Mouse (Mus musculus) neural tube, embryonic 12.5 days (tissue): ENCODE measurements at regions not wholly inside any gene's neighbourhood (a gene's known extent, or its start where the extent isn't known, plus 50 kb on each side); places are given as distances from the start of the nearest gene placed in this dataset.
A peak's percentile ranks its signal among the peaks of the same experiment; 100 is the strongest.

ENCODE experiments used
- ATAC-seq: fragments of 200-750 bp; cut with Nextera tagmentation; 2 replicates; pipeline ENCODE4 v1.8.0; 2017; ENCODE audit warnings: low read depth, mild to moderate bottlenecking, moderate TSS enrichment, moderate library complexity; ENCODE audit not compliant: low FRiP score
- H3K27ac ChIP-seq: fragments of 300-500 bp; sonication (generic); 2 replicates; pipeline ENCODE4 v1.5.1; 2016
- H3K27me3 ChIP-seq: fragments of 300-500 bp; sonication (generic); replicated peaks from 2 replicates; pipeline ENCODE4 v1.6.1; 2016; ENCODE audit warnings: mild to moderate bottlenecking
- H3K36me3 ChIP-seq: fragments of 300-500 bp; sonication (generic); 2 replicates; pipeline ENCODE4 v1.6.1; 2016; ENCODE audit warnings: mild to moderate bottlenecking
- H3K4me1 ChIP-seq: fragments of 300-500 bp; sonication (generic); 2 replicates; pipeline ENCODE4 v1.6.1; 2016
- H3K4me2 ChIP-seq: fragments of 300-500 bp; sonication (generic); replicated peaks from 2 replicates; pipeline ENCODE4 v1.6.1; 2016; ENCODE audit warnings: mild to moderate bottlenecking
- H3K4me3 ChIP-seq: fragments of 300-500 bp; sonication (generic); 2 replicates; pipeline ENCODE4 v1.5.1; 2016
- H3K9ac ChIP-seq: fragments of 300-500 bp; sonication (generic); 2 replicates; pipeline ENCODE4 v1.6.1; 2016; ENCODE audit warnings: mild to moderate bottlenecking
- H3K9me3 ChIP-seq: fragments of 300-500 bp; sonication (generic); 2 replicates; pipeline ENCODE4 v1.6.1; 2016; ENCODE audit warnings: mild to moderate bottlenecking
- WGBS: fragments of 180-500 bp; shearing (Covaris S2); methylation state at CpG from one replicate; pipeline ENCODE4 v1.1.7; 2016; 5-methylcytosine and 5-hydroxymethylcytosine counted together

- Histone ChIP-seq H3K4me1 (peaks cover 26% of the 10 kb centered on the region), H3K4me2 (no peak overlapping the region), H3K36me3 (no peaks in the 10 kb centered on the region), H3K27me3 (no peaks in the 10 kb centered on the region), H3K9me3 (no peaks in the 10 kb centered on the region), H3K9ac (no peak overlapping the region), H3K27ac (no peak overlapping the region), H3K4me3 (no peak overlapping the region)
- no peak for ATAC-seq
- WGBS: 58% methylated on average over 13 of the region's 13 CpGs
Observed at GRCm38 (mm10) chr5:54178966-54179547, 180.8 kb downstream of the Stim2 start.

GRCm38 (mm10) chr5:54180192-54180611 is 181.9 kb downstream of the Stim2 start:
- WGBS: 23% methylated on average over 2 of the region's 2 CpGs
- no peak overlapping the region; the same call in 1 of the 2 replicates for H3K27ac ChIP-seq
- H3K4me2 ChIP-seq: no peak overlapping the region
- no peaks in the 10 kb centered on the region for H3K27me3 ChIP-seq
- H3K9me3 ChIP-seq: no peaks in the 10 kb centered on the region
- peaks cover 26% of the 10 kb centered on the region for H3K4me1 ChIP-seq
- no peaks in the 10 kb centered on the region for H3K36me3 ChIP-seq
- peak; percentile 31; the same call in 1 of the 2 replicates for ATAC-seq
- H3K9ac ChIP-seq: no peak overlapping the region
- H3K4me3 ChIP-seq: no peak overlapping the region

GRCm38 (mm10) chr5:54180640-54181326 is 182.5 kb downstream of the Stim2 start:
- Histone ChIP-seq H3K4me1 (peaks cover 26% of the 10 kb centered on the region), H3K9me3 (no peaks in the 10 kb centered on the region), H3K9ac (no peak overlapping the region), H3K36me3 (no peaks in the 10 kb centered on the region), H3K4me2 (peak overlapping the region; percentile 44), H3K27ac (no peak overlapping the region), H3K4me3 (no peak overlapping the region), H3K27me3 (no peaks in the 10 kb centered on the region)
- 32% methylated on average over 10 of the region's 10 CpGs for WGBS
- ATAC-seq: peak; percentile 74

- H3K4me2 ChIP-seq: peak overlapping the region; percentile 44
- H3K4me1 ChIP-seq: peaks cover 26% of the 10 kb centered on the region
- no peak overlapping the region for H3K27ac ChIP-seq
- WGBS: 19% methylated on average over 13 of the region's 13 CpGs
- H3K9me3 ChIP-seq: no peaks in the 10 kb centered on the region
- H3K27me3 ChIP-seq: no peaks in the 10 kb centered on the region
- H3K36me3 ChIP-seq: no peaks in the 10 kb centered on the region
- no peak overlapping the region for H3K4me3 ChIP-seq
- ATAC-seq: peak; percentile 69
- no peak overlapping the region for H3K9ac ChIP-seq
Observed at GRCm38 (mm10) chr5:54181327-54181863, 183.1 kb downstream of the Stim2 start.

GRCm38 (mm10) chr5:54182754-54183153 is 184.5 kb downstream of the Stim2 start:
- WGBS: 91% methylated on average over 4 of the region's 4 CpGs
- Histone ChIP-seq H3K4me2 (no peak overlapping the region), H3K27ac (no peak overlapping the region)

GRCm38 (mm10) chr5:54185662-54186061 is 187.4 kb downstream of the Stim2 start:
- WGBS: 47% methylated on average over 4 of the region's 4 CpGs
- Histone ChIP-seq H3K4me3 (no peak overlapping the region), H3K4me1 (peaks cover 10% of the 10 kb centered on the region; the same call in 1 of the 2 replicates), H3K27ac (no peak overlapping the region), H3K27me3 (no peaks in the 10 kb centered on the region), H3K36me3 (no peaks in the 10 kb centered on the region), H3K9me3 (no peaks in the 10 kb centered on the region), H3K4me2 (no peak overlapping the region), H3K9ac (no peak overlapping the region)
- ATAC-seq: no peak

More at GRCm38 (mm10) chr5:54182754-54183153, 184.5 kb downstream of the Stim2 start:
- Histone ChIP-seq H3K4me3 (no peak overlapping the region), H3K4me1 (peaks cover 26% of the 10 kb centered on the region), H3K36me3 (no peaks in the 10 kb centered on the region), H3K9ac (no peak overlapping the region), H3K9me3 (no peaks in the 10 kb centered on the region), H3K27me3 (no peaks in the 10 kb centered on the region)
- ATAC-seq: no peak

GRCm38 (mm10) chr5:54186076-54186676 is 187.9 kb downstream of the Stim2 start:
- Histone ChIP-seq H3K4me3 (no peak overlapping the region), H3K4me1 (peaks cover 5% of the 10 kb centered on the region; the same call in 1 of the 2 replicates), H3K27me3 (no peaks in the 10 kb centered on the region), H3K9me3 (no peaks in the 10 kb centered on the region), H3K9ac (no peak overlapping the region), H3K36me3 (no peaks in the 10 kb centered on the region), H3K27ac (no peak overlapping the region), H3K4me2 (no peak overlapping the region)
- WGBS: 63% methylated on average over 11 of the region's 11 CpGs
- ATAC-seq: peak; percentile 21; the same call in 1 of the 2 replicates

- 83% methylated on average over 4 of the region's 4 CpGs for WGBS
- Histone ChIP-seq H3K36me3 (no peaks in the 10 kb centered on the region), H3K4me1 (0 out of 2 replicates have a peak, but pooled peaks cover 2% of the 10 kb centered on the region), H3K9ac (no peak overlapping the region), H3K4me2 (no peak overlapping the region), H3K27ac (no peak overlapping the region), H3K9me3 (no peaks in the 10 kb centered on the region), H3K27me3 (no peaks in the 10 kb centered on the region), H3K4me3 (no peak overlapping the region)
- no peak for ATAC-seq
Observed at GRCm38 (mm10) chr5:54191688-54192087, 193.4 kb downstream of the Stim2 start.

GRCm38 (mm10) chr5:54194846-54195245 is 196.5 kb downstream of the Stim2 start:
- Histone ChIP-seq H3K27ac (no peak overlapping the region), H3K4me3 (no peak overlapping the region), H3K4me1 (0 out of 2 replicates have a peak, but pooled peaks cover 2% of the 10 kb centered on the region), H3K27me3 (no peaks in the 10 kb centered on the region), H3K36me3 (no peaks in the 10 kb centered on the region), H3K4me2 (no peak overlapping the region), H3K9ac (no peak overlapping the region), H3K9me3 (no peaks in the 10 kb centered on the region)
- 0 out of 2 replicates have a peak, but pooled peaks have one; percentile 27 for ATAC-seq
- 77% methylated on average over 9 of the region's 9 CpGs for WGBS

- Histone ChIP-seq H3K27me3 (no peaks in the 10 kb centered on the region), H3K27ac (no peak overlapping the region), H3K9me3 (no peaks in the 10 kb centered on the region), H3K4me1 (0 out of 2 replicates have a peak, but pooled peaks cover 2% of the 10 kb centered on the region), H3K9ac (no peak overlapping the region), H3K4me2 (no peak overlapping the region), H3K36me3 (no peaks in the 10 kb centered on the region), H3K4me3 (no peak overlapping the region)
- no peak for ATAC-seq
- WGBS: 79% methylated on average over 3 of the region's 3 CpGs
Observed at GRCm38 (mm10) chr5:54200032-54200431, 201.7 kb downstream of the Stim2 start.

- no peak for ATAC-seq
- no peak overlapping the region for H3K9ac ChIP-seq
- H3K4me3 ChIP-seq: no peak overlapping the region
- 88% methylated on average over 5 of the region's 5 CpGs for WGBS
- 0 out of 2 replicates have a peak, but pooled peaks cover 1% of the 10 kb centered on the region for H3K4me1 ChIP-seq
- no peaks in the 10 kb centered on the region for H3K36me3 ChIP-seq
- no peak overlapping the region for H3K4me2 ChIP-seq
- H3K27ac ChIP-seq: no peak overlapping the region
- no peaks in the 10 kb centered on the region for H3K9me3 ChIP-seq
- no peaks in the 10 kb centered on the region for H3K27me3 ChIP-seq
Observed at GRCm38 (mm10) chr5:54200587-54200986, 202.3 kb downstream of the Stim2 start.

GRCm38 (mm10) chr5:54211457-54211856 is 213.2 kb downstream of the Stim2 start:
- Histone ChIP-seq H3K27ac (no peak overlapping the region), H3K9ac (no peak overlapping the region), H3K36me3 (no peaks in the 10 kb centered on the region), H3K27me3 (no peaks in the 10 kb centered on the region), H3K9me3 (no peaks in the 10 kb centered on the region), H3K4me2 (no peak overlapping the region), H3K4me3 (no peak overlapping the region), H3K4me1 (no peaks in the 10 kb centered on the region)
- ATAC-seq: no peak
